Mouse (Mus musculus) midbrain, embryonic 15.5 days (tissue): ENCODE results near the gene Krt31. TPM values are rescaled to one million over a fixed set of nuclear protein-coding genes. Genes with fewer than 3 reads are reported as not detected.

Experiments used
- ATAC-seq: fragments of 200-750 bp; cut with Nextera tagmentation; replicated peaks from 2 replicates; pipeline ENCODE4 v1.8.0; 2017; ENCODE audit warnings: moderate TSS enrichment
- H3K27ac ChIP-seq: fragments of 300-500 bp; sonication (generic); 2 replicates; pipeline ENCODE4 v1.5.1; 2015; ENCODE audit warnings: mild to moderate bottlenecking, inconsistent platforms
- H3K27me3 ChIP-seq: fragments of 300-500 bp; sonication (generic); replicated peaks from 2 replicates; pipeline ENCODE4 v1.6.1; 2015; ENCODE audit warnings: inconsistent platforms
- H3K36me3 ChIP-seq: fragments of 300-500 bp; sonication (generic); replicated peaks from 2 replicates; pipeline ENCODE4 v1.6.1; 2015; ENCODE audit warnings: inconsistent platforms
- H3K4me1 ChIP-seq: fragments of 300-500 bp; sonication (generic); 2 replicates; pipeline ENCODE4 v1.6.1; 2015; ENCODE audit warnings: inconsistent platforms
- H3K4me2 ChIP-seq: fragments of 300-500 bp; sonication (generic); 2 replicates; pipeline ENCODE4 v1.6.1; 2015; ENCODE audit warnings: inconsistent platforms, mild to moderate bottlenecking, moderate library complexity
- H3K4me3 ChIP-seq: fragments of 300-500 bp; sonication (generic); 2 replicates; pipeline ENCODE4 v1.5.1; 2015; ENCODE audit warnings: mild to moderate bottlenecking, inconsistent platforms
- H3K9ac ChIP-seq: fragments of 300-500 bp; sonication (generic); 2 replicates; pipeline ENCODE4 v1.6.1; 2015; ENCODE audit warnings: mild to moderate bottlenecking, inconsistent platforms
- H3K9me3 ChIP-seq: fragments of 300-500 bp; sonication (generic); 2 replicates; pipeline ENCODE4 v1.6.1; 2016; ENCODE audit warnings: inconsistent platforms
- WGBS: fragments of 180-500 bp; shearing (Covaris S2); methylation state at CpG from one replicate; pipeline ENCODE4 v1.1.7; 2015; ENCODE audit warnings: mixed read lengths; 5-methylcytosine and 5-hydroxymethylcytosine counted together
- polyA plus RNA-seq: library from polyadenylated mRNA; unstranded; fragments of >200 nt; fragmentation: Nextera tagmentation; extraction: Ambion mirVana; gene quantifications from 2 replicates; pipeline ENCODE4 v1.2.1, GENCODE M21; 2015

Gene Krt31
- polyA plus RNA-seq: not detected in 2 replicates

GRCm38 (mm10) chr11:100050451-100050850 lies at the start of gene Krt31:
Gene Krt31, minus strand, starts transcription at chr11:100050551.
- H3K4me1 ChIP-seq: no peaks in the 10 kb centered on the region
- H3K9ac ChIP-seq: no peak within 1 kb of the TSS
- no peak within 1 kb of the TSS for H3K4me3 ChIP-seq
- no peaks in the 10 kb centered on the region for H3K9me3 ChIP-seq
- H3K27ac ChIP-seq: no peak within 1 kb of the TSS
- H3K4me2 ChIP-seq: no peak within 1 kb of the TSS
- H3K36me3 ChIP-seq: no peaks in the 10 kb centered on the region
- no peak for ATAC-seq
- no peaks in the 10 kb centered on the region for H3K27me3 ChIP-seq
- WGBS: 81% methylated on average over 3 of the region's 3 CpGs

GRCm38 (mm10) chr11:100097819-100098218 lies 47.5 kb upstream of the Krt31 start:
- ATAC-seq: no peak
- Histone ChIP-seq H3K9ac (no peak overlapping the region), H3K4me3 (no peak overlapping the region), H3K4me1 (no peaks in the 10 kb centered on the region), H3K27ac (no peak overlapping the region), H3K9me3 (no peaks in the 10 kb centered on the region), H3K4me2 (no peak overlapping the region), H3K27me3 (no peaks in the 10 kb centered on the region), H3K36me3 (no peaks in the 10 kb centered on the region)
- 70% methylated on average over 9 of the region's 9 CpGs for whole genome bisulfite sequencing

GRCm38 (mm10) chr11:100096141-100096540 lies 45.8 kb upstream of the Krt31 start, which contains the start of gene Krt35:
Gene Krt35, minus strand, starts transcription at chr11:100096241.
- Histone ChIP-seq H3K4me2 (no peak within 1 kb of the TSS), H3K9me3 (no peaks in the 10 kb centered on the region), H3K27ac (no peak within 1 kb of the TSS), H3K27me3 (no peaks in the 10 kb centered on the region), H3K36me3 (no peaks in the 10 kb centered on the region), H3K9ac (no peak within 1 kb of the TSS), H3K4me1 (no peaks in the 10 kb centered on the region), H3K4me3 (no peak within 1 kb of the TSS)
- no peak for ATAC-seq
- 84% methylated on average over 9 of the region's 9 CpGs for WGBS

GRCm38 (mm10) chr11:100088378-100089025 lies 38.2 kb upstream of the Krt31 start:
- no peak overlapping the region for H3K9ac ChIP-seq
- H3K27me3 ChIP-seq: no peaks in the 10 kb centered on the region
- H3K4me3 ChIP-seq: no peak overlapping the region
- no peaks in the 10 kb centered on the region for H3K36me3 ChIP-seq
- no peak overlapping the region for H3K27ac ChIP-seq
- H3K4me1 ChIP-seq: no peaks in the 10 kb centered on the region
- H3K9me3 ChIP-seq: no peaks in the 10 kb centered on the region
- ATAC-seq: no peak
- 72% methylated on average over 7 of the region's 7 CpGs for WGBS
- H3K4me2 ChIP-seq: no peak overlapping the region

- no peaks in the 10 kb centered on the region for H3K36me3 ChIP-seq
- H3K9ac ChIP-seq: no peak within 1 kb of the TSS
- H3K27ac ChIP-seq: no peak within 1 kb of the TSS
- ATAC-seq: no peak
- H3K27me3 ChIP-seq: no peaks in the 10 kb centered on the region
- H3K4me1 ChIP-seq: no peaks in the 10 kb centered on the region
- H3K9me3 ChIP-seq: no peaks in the 10 kb centered on the region
- no peak within 1 kb of the TSS for H3K4me3 ChIP-seq
- 96% methylated on average over 10 of the region's 10 CpGs for WGBS
- H3K4me2 ChIP-seq: no peak within 1 kb of the TSS
Measured at GRCm38 (mm10) chr11:100087861-100088260, 37.5 kb upstream of the Krt31 start, which contains the start of gene Krt32. Gene Krt32, minus strand, starts transcription at chr11:100088226.

GRCm38 (mm10) chr11:100073873-100074272 lies 23.5 kb upstream of the Krt31 start:
- no peak for ATAC-seq
- Histone ChIP-seq H3K36me3 (no peaks in the 10 kb centered on the region), H3K27ac (no peak overlapping the region), H3K9ac (no peak overlapping the region), H3K27me3 (no peaks in the 10 kb centered on the region), H3K4me1 (no peaks in the 10 kb centered on the region), H3K9me3 (no peaks in the 10 kb centered on the region), H3K4me2 (no peak overlapping the region), H3K4me3 (no peak overlapping the region)
- WGBS: 63% methylated on average over 1 of the region's 1 CpGs

- Histone ChIP-seq H3K4me3 (no peak overlapping the region), H3K4me1 (no peaks in the 10 kb centered on the region), H3K27me3 (no peaks in the 10 kb centered on the region), H3K4me2 (no peak overlapping the region), H3K9ac (no peak overlapping the region), H3K9me3 (no peaks in the 10 kb centered on the region), H3K27ac (no peak overlapping the region), H3K36me3 (no peaks in the 10 kb centered on the region)
- ATAC-seq: no peak
- WGBS: 86% methylated on average over 17 of the region's 17 CpGs
Measured at GRCm38 (mm10) chr11:100067293-100068036, 17.1 kb upstream of the Krt31 start.

GRCm38 (mm10) chr11:100066236-100067010 lies 16.1 kb upstream of the Krt31 start:
- Histone ChIP-seq H3K36me3 (no peaks in the 10 kb centered on the region), H3K4me3 (no peak overlapping the region), H3K4me2 (no peak overlapping the region), H3K4me1 (no peaks in the 10 kb centered on the region), H3K9ac (no peak overlapping the region), H3K27ac (no peak overlapping the region), H3K27me3 (no peaks in the 10 kb centered on the region), H3K9me3 (no peaks in the 10 kb centered on the region)
- WGBS: 55% methylated on average over 12 of the region's 12 CpGs
- no peak for ATAC-seq

- Histone ChIP-seq H3K27me3 (no peaks in the 10 kb centered on the region), H3K27ac (no peak overlapping the region), H3K4me2 (no peak overlapping the region), H3K9me3 (no peaks in the 10 kb centered on the region), H3K9ac (no peak overlapping the region), H3K4me1 (no peaks in the 10 kb centered on the region), H3K36me3 (no peaks in the 10 kb centered on the region), H3K4me3 (no peak overlapping the region)
- 72% methylated on average over 8 of the region's 8 CpGs for WGBS
- ATAC-seq: no peak
Measured at GRCm38 (mm10) chr11:100058875-100059274, 8.5 kb upstream of the Krt31 start.

- H3K4me1 ChIP-seq: no peaks in the 10 kb centered on the region
- H3K27me3 ChIP-seq: no peaks in the 10 kb centered on the region
- no peak overlapping the region for H3K27ac ChIP-seq
- 81% methylated on average over 9 of the region's 9 CpGs for WGBS
- no peak overlapping the region for H3K4me2 ChIP-seq
- no peak overlapping the region for H3K9ac ChIP-seq
- ATAC-seq: no peak
- H3K4me3 ChIP-seq: no peak overlapping the region
- no peaks in the 10 kb centered on the region for H3K36me3 ChIP-seq
- no peaks in the 10 kb centered on the region for H3K9me3 ChIP-seq
Measured at GRCm38 (mm10) chr11:100055686-100056655, 5.6 kb upstream of the Krt31 start.

GRCm38 (mm10) chr11:100047193-100047592 lies 3.2 kb downstream of the Krt31 start:
- no peak overlapping the region for H3K9ac ChIP-seq
- no peak for ATAC-seq
- H3K9me3 ChIP-seq: no peaks in the 10 kb centered on the region
- no peaks in the 10 kb centered on the region for H3K36me3 ChIP-seq
- H3K27me3 ChIP-seq: no peaks in the 10 kb centered on the region
- H3K4me2 ChIP-seq: no peak overlapping the region
- 88% methylated on average over 2 of the region's 2 CpGs for WGBS
- H3K4me3 ChIP-seq: no peak overlapping the region
- no peak overlapping the region for H3K27ac ChIP-seq
- no peaks in the 10 kb centered on the region for H3K4me1 ChIP-seq
